Comparison of ENCODE assay signal across 8 mouse cellular contexts in the genomic region with DNA sequence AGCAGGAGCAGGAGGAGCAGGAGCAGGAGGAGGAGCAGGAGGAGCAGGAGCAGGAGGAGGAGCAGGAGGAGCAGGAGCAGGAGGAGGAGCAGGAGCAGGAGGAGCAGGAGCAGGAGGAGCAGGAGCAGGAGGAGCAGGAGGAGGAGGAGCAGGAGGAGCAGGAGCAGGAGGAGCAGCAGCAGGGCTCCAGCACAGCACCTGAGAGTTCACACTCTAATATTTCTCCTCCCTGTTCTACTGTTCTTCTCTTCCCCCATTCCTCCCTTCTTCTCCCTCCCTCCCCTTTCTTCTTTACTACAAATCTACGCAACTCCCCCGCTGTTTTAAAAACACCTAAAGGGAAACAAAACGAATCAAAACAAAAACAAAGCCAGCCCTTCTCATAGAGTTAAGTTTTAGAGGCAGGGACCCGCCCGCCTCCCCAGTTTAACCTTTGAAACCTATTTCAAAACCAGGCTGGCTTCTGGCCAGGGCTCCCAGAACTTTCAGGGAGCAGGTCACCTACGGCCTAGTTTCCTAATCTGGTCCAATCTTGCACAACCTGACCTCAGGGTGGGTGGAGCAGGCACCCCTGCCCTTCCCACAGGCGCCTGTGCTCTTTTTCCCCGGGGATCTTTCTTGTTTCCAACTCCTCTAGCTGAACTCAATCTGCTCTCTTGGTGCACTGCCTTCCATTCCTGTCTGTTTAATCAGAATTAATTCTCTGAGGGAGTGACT.
A peak's percentile ranks its signal among the peaks of the same experiment; 100 is the strongest.
DNase-seq lines count a peak whose midpoint lies in the region; ATAC-seq and TF ChIP-seq lines count a peak whose summit lies in the region.

No protein-coding gene starts in this region.

- peak; percentile 82 to 86 for DNase-seq in heart, adult 2 months
- peak; percentile 96 for DNase-seq in kidney, adult 11 months
- peak; percentile 14 for DNase-seq in lung, embryonic 14.5 days
- DNase-seq in urinary bladder, postnatal 4 days (ENCODE audit: low spot score in 2 of 2), result peak; percentile 44 to 77
- no peak for DNase-seq in layer of hippocampus, postnatal 25 days (ENCODE audit: extremely low spot score in 1 of 2, low spot score in 1 of 2)

- intact Hi-C loops in heart, adult 2 months (cut with DNase I), result loop anchor here (2.0 kb wide), 2 partner anchors 70 to 80 kb away; no protein-coding TSS in a partner anchor

- no peak for TF ChIP-seq CTCF in heart, adult 2 months (IDR thresholded peaks at IDR 0.05)
- TF ChIP-seq CTCF in lung, embryonic 14.5 days (IDR thresholded peaks at IDR 0.05; ENCODE audit: low read depth), result no peak

- TF ChIP-seq POLR2A in heart, adult 2 months (IDR thresholded peaks at IDR 0.05; ENCODE audit: insufficient read depth, low read depth, low read length), result no peak

- H3K27ac ChIP-seq in heart, adult 2 months, result peak overlapping the region; percentile 88
- H3K27ac ChIP-seq in heart, embryonic 12.5 days (ENCODE audit: poor library complexity, severe bottlenecking), result no peak overlapping the region
- H3K27ac ChIP-seq in lung, embryonic 14.5 days (ENCODE audit: low read depth), result no peak overlapping the region
- no peak overlapping the region for H3K27ac ChIP-seq in midbrain, embryonic 13.5 days

- H3K36me3 ChIP-seq in heart, adult 2 months (ENCODE audit: control insufficient read depth, insufficient read depth, low read length), result peaks cover 19% of the 10 kb centered on the region
- H3K36me3 ChIP-seq in heart, embryonic 12.5 days, result no peaks in the 10 kb centered on the region
- H3K36me3 ChIP-seq in lung, embryonic 14.5 days (ENCODE audit: insufficient read depth), result no peaks in the 10 kb centered on the region
- no peaks in the 10 kb centered on the region for H3K36me3 ChIP-seq in midbrain, embryonic 13.5 days

- H3K4me2 ChIP-seq in heart, embryonic 12.5 days, result no peak overlapping the region
- H3K4me2 ChIP-seq in lung, embryonic 14.5 days, result no peak overlapping the region
- H3K4me2 ChIP-seq in midbrain, embryonic 13.5 days (replicated peaks), result no peak overlapping the region

- TF ChIP-seq EP300 in heart, adult 2 months (IDR thresholded peaks at IDR 0.05; ENCODE audit: insufficient read depth, low read depth, low read length), result peak; percentile 80

- no peaks in the 10 kb centered on the region for H3K79me2 ChIP-seq in heart, adult 2 months (replicated peaks; ENCODE audit: control insufficient read depth, insufficient read depth, low read length)

- peaks cover 17% of the 10 kb centered on the region for H3K4me1 ChIP-seq in heart, adult 2 months (ENCODE audit: control insufficient read depth, insufficient read depth, low read length)
- peaks cover 11% of the 10 kb centered on the region for H3K4me1 ChIP-seq in heart, embryonic 12.5 days (replicated peaks)
- no peaks in the 10 kb centered on the region for H3K4me1 ChIP-seq in lung, embryonic 14.5 days (ENCODE audit: insufficient read depth)
- H3K4me1 ChIP-seq in midbrain, embryonic 13.5 days (replicated peaks), result no peaks in the 10 kb centered on the region

- H3K27me3 ChIP-seq in heart, adult 2 months (ENCODE audit: control insufficient read depth, insufficient read depth, low read length), result no peaks in the 10 kb centered on the region
- H3K27me3 ChIP-seq in heart, embryonic 12.5 days (replicated peaks), result no peaks in the 10 kb centered on the region
- H3K27me3 ChIP-seq in lung, embryonic 14.5 days (ENCODE audit: insufficient read depth, low read length), result no peaks in the 10 kb centered on the region
- H3K27me3 ChIP-seq in midbrain, embryonic 13.5 days, result no peaks in the 10 kb centered on the region

- no peak overlapping the region for H3K4me3 ChIP-seq in heart, adult 2 months
- no peak overlapping the region for H3K4me3 ChIP-seq in heart, embryonic 12.5 days
- no peak overlapping the region for H3K4me3 ChIP-seq in lung, embryonic 14.5 days (ENCODE audit: low read depth, low read length)
- H3K4me3 ChIP-seq in midbrain, embryonic 13.5 days (replicated peaks), result no peak overlapping the region

- H3K9me3 ChIP-seq in heart, embryonic 12.5 days (replicated peaks), result no peaks in the 10 kb centered on the region
- no peaks in the 10 kb centered on the region for H3K9me3 ChIP-seq in lung, embryonic 14.5 days (ENCODE audit: low read depth, low read length)
- no peaks in the 10 kb centered on the region for H3K9me3 ChIP-seq in midbrain, embryonic 13.5 days

- peak overlapping the region; percentile 50 for H3K9ac ChIP-seq in heart, adult 2 months (ENCODE audit: low read depth, low read length)
- no peak overlapping the region for H3K9ac ChIP-seq in heart, embryonic 12.5 days
- no peak overlapping the region for H3K9ac ChIP-seq in lung, embryonic 14.5 days
- H3K9ac ChIP-seq in midbrain, embryonic 13.5 days (replicated peaks), result no peak overlapping the region

- no peak for ATAC-seq in heart, embryonic 12.5 days (ENCODE audit: insufficient number of reproducible peaks, low FRiP score)
- ATAC-seq in lung, embryonic 14.5 days (ENCODE audit: insufficient read depth), result no peak
- ATAC-seq in frontal cortex, adult (ENCODE audit: low TSS enrichment), result no peak
- no peak for ATAC-seq in midbrain, embryonic 13.5 days

- WGBS in heart, adult 2 months, result 26% methylated on average over 8 of the region's 8 CpGs
- 53% methylated on average over 8 of the region's 8 CpGs for WGBS in heart, embryonic 12.5 days
- 47% methylated on average over 8 of the region's 8 CpGs for WGBS in lung, embryonic 14.5 days
- WGBS in midbrain, embryonic 13.5 days, result 69% methylated on average over 8 of the region's 8 CpGs

Comparison
In these comparisons a context has a peak if more than half of its experiments do, and no peak if none do; other contexts are left out.
1. DNase-seq: peak in heart, adult 2 months (2 of 2), kidney, adult 11 months (single experiment), lung, embryonic 14.5 days (single experiment) and urinary bladder, postnatal 4 days (2 of 2); none in layer of hippocampus, postnatal 25 days (0 of 2).